Mouse (Mus musculus) spleen, adult 2 months (tissue): Measurements from ENCODE around the gene Tmem245. TPM values are rescaled to one million over a fixed set of nuclear protein-coding genes. Genes with fewer than 3 reads are reported as not detected.

Source experiments
- DNase-seq, 2 experiments: peaks; one replicate each; pipeline versions ENCODE4 v3.0.0 to v3.0.0-alpha.2; 2012 to 2021; ENCODE audit warnings: low spot score in 2 of 2, low read depth in 1 of 2
- H3K27ac ChIP-seq: fragments of 200-500 bp; 2 replicates; pipeline ENCODE4 v1.5.1; 2012; ENCODE audit warnings: low read length, inconsistent platforms; ENCODE audit not compliant: insufficient read depth
- H3K27me3 ChIP-seq: fragments of 200-500 bp; 2 replicates; pipeline ENCODE4 v1.6.1; 2012; ENCODE audit warnings: mild to moderate bottlenecking, moderate library complexity, low read length, inconsistent platforms; ENCODE audit not compliant: control insufficient read depth, insufficient read depth
- H3K36me3 ChIP-seq: fragments of 200-500 bp; 2 replicates; pipeline ENCODE4 v1.6.1; 2012; ENCODE audit warnings: mild to moderate bottlenecking, low read length, inconsistent platforms; ENCODE audit not compliant: control insufficient read depth, insufficient read depth
- H3K4me1 ChIP-seq: fragments of 200-500 bp; 2 replicates; pipeline ENCODE4 v1.6.1; 2011; ENCODE audit warnings: inconsistent platforms; ENCODE audit not compliant: control insufficient read depth, insufficient read depth, insufficient read length
- H3K4me3 ChIP-seq: fragments of 200-500 bp; 2 replicates; pipeline ENCODE4 v1.5.1; 2011; ENCODE audit warnings: mild to moderate bottlenecking, inconsistent platforms; ENCODE audit not compliant: insufficient read depth, insufficient read length; ENCODE audit errors: extremely low read depth
- CTCF ChIP-seq: fragments of 200-500 bp; IDR thresholded peaks from 2 replicates; pipeline ENCODE4 v1.5.1; 2011; ENCODE audit warnings: mild to moderate bottlenecking, inconsistent platforms; ENCODE audit not compliant: insufficient read depth, insufficient read length, insufficient replicate concordance; ENCODE audit errors: extremely low read depth
- POLR2A ChIP-seq: fragments of 200-500 bp; IDR thresholded peaks from 2 replicates; pipeline ENCODE4 v1.6.1; 2011; ENCODE audit warnings: low read depth, low read length, inconsistent platforms
- WGBS: fragments of 180-500 bp; shearing (Covaris S2); methylation state at CpG from one replicate; pipeline ENCODE4 v1.1.7; 2018; 5-methylcytosine and 5-hydroxymethylcytosine counted together
- polyA plus RNA-seq: library from polyadenylated mRNA; depleted of rRNA; stranded (reverse); fragments of >200 nt; gene quantifications from 2 replicates; pipeline ENCODE4 v1.2.3, GENCODE M21; 2012

Gene Tmem245
- polyA plus RNA-seq, 1 experiment, result 9.4 TPM

DNA sequence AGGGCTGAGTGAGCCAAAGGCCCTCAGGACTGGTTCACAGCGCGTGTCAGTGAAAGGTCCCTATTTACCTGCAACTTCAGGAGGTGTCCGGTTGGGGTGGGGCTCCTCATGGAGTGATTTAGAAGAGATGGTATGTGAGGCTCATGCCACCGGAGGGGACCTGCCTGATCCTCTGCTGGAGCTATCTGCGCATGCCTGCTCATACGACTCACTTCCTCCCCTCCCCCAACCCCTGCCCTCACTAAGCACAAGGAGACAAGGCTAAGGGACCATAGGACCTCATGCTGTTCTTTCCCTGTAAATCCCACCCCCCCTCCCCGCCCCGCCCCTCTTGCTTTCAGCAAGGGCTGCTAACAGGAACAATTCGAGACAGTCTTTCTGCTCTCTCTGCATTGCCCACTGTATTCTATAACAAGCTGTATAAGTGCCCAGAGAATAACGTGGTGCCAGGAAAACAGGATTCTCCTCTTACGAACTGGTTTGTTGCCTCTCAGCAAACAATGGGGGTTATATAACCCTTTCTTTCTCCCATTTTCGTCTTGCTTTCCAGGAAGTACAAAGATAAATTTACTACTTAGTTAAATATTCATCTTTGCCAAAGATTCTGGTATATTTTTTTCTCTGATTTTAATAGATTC is 101.2 kb downstream of the Tmem245 start:
- H3K4me1 ChIP-seq, result no peaks in the 10 kb centered on the region
- no peaks in the 10 kb centered on the region for H3K27me3 ChIP-seq
- 90% methylated on average over 12 of the region's 12 CpGs for WGBS
- TF ChIP-seq POLR2A (no peak), CTCF (no peak)
- no peaks in the 10 kb centered on the region for H3K36me3 ChIP-seq
- no peak for DNase-seq
- H3K4me3 ChIP-seq, result no peak overlapping the region
- H3K27ac ChIP-seq, result no peak overlapping the region

DNA sequence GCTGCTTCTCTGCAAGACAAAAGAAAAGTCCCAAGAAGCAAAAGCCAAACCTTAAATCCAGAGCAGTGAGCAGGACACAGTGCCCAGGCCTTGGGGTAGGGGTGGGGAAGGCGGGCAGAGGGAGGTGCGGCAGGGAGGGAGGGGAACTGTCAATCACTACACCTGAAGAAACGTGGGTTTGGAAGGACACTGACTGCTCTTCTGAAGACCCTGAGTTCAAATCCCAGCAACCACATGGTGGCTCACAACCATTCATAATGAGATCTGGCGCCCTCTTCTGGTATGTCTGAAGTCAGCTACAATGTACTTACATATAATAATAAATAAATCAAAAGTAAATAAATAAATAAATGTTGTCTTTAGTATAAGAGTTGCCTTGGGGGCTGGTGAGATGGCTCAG is 102.3 kb downstream of the Tmem245 start:
- WGBS, result 96% methylated on average over 4 of the region's 4 CpGs
- TF ChIP-seq POLR2A (no peak), CTCF (no peak)
- Histone ChIP-seq H3K4me1 (no peaks in the 10 kb centered on the region), H3K4me3 (no peak overlapping the region), H3K27me3 (no peaks in the 10 kb centered on the region), H3K36me3 (no peaks in the 10 kb centered on the region; the same call in 1 of the 2 replicates), H3K27ac (no peak overlapping the region)
- no peak for DNase-seq

DNA sequence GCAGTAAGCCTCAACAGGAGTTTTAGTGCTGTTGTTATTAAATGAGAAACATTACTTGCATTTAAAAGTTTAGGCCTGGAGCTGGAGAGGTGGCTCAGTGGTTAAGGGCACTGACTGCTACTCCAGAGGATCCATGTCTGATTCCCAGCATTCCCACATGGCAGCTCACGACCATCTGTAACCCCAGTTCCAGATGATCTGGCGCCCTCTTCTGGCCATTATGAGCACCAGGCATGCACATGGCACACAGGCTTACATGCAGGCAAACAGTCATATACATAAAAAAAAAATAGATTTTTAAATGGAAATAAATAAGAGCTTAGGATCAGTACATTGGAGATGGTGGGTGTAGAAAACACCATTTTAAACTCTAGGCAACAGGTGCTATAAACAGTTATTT is 103.3 kb downstream of the Tmem245 start:
- TF ChIP-seq CTCF, result no peak
- no peak for TF ChIP-seq POLR2A
- 92% methylated on average over 2 of the region's 2 CpGs for whole genome bisulfite sequencing
- Histone ChIP-seq H3K27ac (no peak overlapping the region), H3K27me3 (no peaks in the 10 kb centered on the region), H3K4me1 (no peaks in the 10 kb centered on the region), H3K36me3 (no peaks in the 10 kb centered on the region; the same call in 1 of the 2 replicates), H3K4me3 (no peak overlapping the region)
- no peak for DNase-seq

DNA sequence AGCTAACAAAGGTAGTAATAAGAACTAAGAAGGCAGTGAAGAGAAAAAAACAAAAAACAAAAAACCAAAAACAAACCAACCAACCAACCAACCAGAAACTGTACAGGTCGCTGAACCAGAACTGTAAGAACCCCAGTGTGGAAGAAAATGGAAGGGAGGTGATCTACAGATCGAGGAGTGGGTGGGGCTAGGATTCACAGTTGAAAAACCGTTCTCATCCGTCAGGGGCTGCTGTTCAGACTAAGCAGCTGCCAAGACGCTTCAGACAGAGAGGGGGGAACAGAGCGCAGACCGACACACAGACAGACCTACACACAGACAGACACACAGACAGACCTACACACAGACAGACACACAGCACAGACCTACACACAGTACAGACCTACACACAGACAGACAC is 104.7 kb downstream of the Tmem245 start:
- DNase-seq, result no peak
- WGBS, result 58% methylated on average over 7 of the region's 7 CpGs
- no peak overlapping the region for H3K27ac ChIP-seq

DNA sequence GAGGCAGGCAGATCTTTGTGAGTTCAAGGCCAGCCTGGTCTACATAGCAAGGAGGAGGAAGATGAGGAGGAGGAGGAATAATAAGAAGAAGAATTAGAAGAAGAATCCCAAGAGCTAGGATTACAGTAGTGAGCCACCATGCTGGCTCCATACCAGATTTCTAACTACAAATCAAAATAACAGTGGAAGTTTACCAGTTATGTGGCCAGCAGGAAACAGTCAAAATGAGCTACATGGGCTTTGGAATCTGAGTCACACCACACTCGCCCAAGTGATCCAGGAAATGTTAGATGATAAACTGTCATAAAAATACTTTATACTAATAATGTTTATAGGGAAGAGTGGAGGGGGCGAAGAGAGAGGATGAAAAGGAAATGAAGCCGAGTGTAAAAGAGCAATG is 106.9 kb downstream of the Tmem245 start:
- TF ChIP-seq POLR2A, result no peak
- no peak for TF ChIP-seq CTCF
- Histone ChIP-seq H3K36me3 (no peaks in the 10 kb centered on the region; the same call in 1 of the 2 replicates), H3K27me3 (no peaks in the 10 kb centered on the region), H3K4me3 (no peak overlapping the region), H3K27ac (no peak overlapping the region), H3K4me1 (no peaks in the 10 kb centered on the region)
- 85% methylated on average over 3 of the region's 3 CpGs for WGBS
- DNase-seq, result no peak

More for the DNA sequence above, 104.7 kb downstream of the Tmem245 start:
- Histone ChIP-seq H3K4me3 (no peak overlapping the region), H3K36me3 (no peaks in the 10 kb centered on the region; the same call in 1 of the 2 replicates), H3K27me3 (no peaks in the 10 kb centered on the region), H3K4me1 (no peaks in the 10 kb centered on the region)
- no peak for TF ChIP-seq CTCF
- TF ChIP-seq POLR2A, result no peak

DNA sequence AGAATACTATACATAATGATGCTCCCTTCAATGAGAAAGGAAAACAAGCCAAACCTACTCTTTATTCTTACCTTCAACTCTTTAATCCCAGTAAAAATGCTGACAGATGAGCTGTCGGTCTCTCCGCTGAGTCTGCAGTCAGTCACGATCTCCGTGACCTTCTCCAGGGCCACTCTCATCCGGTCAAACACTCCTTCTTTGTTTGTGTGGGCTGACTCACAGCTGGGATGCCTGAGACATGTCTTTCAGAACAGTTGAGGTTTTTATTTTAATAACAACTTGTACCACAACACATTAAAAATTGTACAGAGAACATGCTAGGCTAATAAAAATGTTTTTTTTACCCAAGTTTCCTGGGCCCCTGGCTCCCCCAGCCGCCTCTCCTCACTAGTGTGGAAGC is 109.6 kb downstream of the Tmem245 start:
- no peak for TF ChIP-seq POLR2A
- TF ChIP-seq CTCF, result no peak
- 89% methylated on average over 6 of the region's 6 CpGs for WGBS
- Histone ChIP-seq H3K27ac (no peak overlapping the region), H3K36me3 (no peaks in the 10 kb centered on the region; the same call in 1 of the 2 replicates), H3K4me1 (no peaks in the 10 kb centered on the region), H3K27me3 (no peaks in the 10 kb centered on the region), H3K4me3 (no peak overlapping the region)
- no peak for DNase-seq

DNA sequence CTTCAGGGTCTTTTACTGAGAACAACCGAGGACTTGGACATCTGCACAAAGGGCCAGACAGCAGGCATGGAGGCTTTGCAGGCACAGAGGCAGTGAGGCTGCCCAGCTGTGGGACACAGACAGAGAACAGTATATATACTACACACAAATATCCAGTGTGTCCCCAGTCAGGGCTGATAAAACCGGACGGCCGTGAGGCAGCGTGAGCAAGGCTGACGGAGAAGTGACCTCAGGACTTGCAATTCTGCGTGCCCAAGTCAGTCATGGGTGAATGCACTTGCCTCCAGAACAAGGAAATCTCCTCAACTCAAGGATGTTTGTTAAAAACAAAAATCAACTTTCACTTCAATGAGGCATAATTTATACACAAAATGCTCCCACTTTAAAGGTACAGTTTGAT is 115.2 kb downstream of the Tmem245 start:
- no peaks in the 10 kb centered on the region for H3K36me3 ChIP-seq
- no peaks in the 10 kb centered on the region for H3K27me3 ChIP-seq
- DNase-seq, result no peak
- H3K4me3 ChIP-seq, result no peak overlapping the region
- WGBS, result 88% methylated on average over 7 of the region's 7 CpGs
- TF ChIP-seq POLR2A (no peak), CTCF (no peak)
- peaks cover 9% of the 10 kb centered on the region; the same call in 1 of the 2 replicates for H3K4me1 ChIP-seq
- H3K27ac ChIP-seq, result no peak overlapping the region
